Mouse (Mus musculus) thymus, postnatal 10 days (tissue): ENCODE data around the gene Foxo3.
A peak's percentile ranks its signal among the peaks of the same experiment; 100 is the strongest.

ENCODE experiments used
- DNase-seq, 2 experiments: peaks; one replicate each; pipeline ENCODE4 v3.0.0; 2021; ENCODE audit warnings: low spot score in 2 of 2

The Foxo3 gene

DNA sequence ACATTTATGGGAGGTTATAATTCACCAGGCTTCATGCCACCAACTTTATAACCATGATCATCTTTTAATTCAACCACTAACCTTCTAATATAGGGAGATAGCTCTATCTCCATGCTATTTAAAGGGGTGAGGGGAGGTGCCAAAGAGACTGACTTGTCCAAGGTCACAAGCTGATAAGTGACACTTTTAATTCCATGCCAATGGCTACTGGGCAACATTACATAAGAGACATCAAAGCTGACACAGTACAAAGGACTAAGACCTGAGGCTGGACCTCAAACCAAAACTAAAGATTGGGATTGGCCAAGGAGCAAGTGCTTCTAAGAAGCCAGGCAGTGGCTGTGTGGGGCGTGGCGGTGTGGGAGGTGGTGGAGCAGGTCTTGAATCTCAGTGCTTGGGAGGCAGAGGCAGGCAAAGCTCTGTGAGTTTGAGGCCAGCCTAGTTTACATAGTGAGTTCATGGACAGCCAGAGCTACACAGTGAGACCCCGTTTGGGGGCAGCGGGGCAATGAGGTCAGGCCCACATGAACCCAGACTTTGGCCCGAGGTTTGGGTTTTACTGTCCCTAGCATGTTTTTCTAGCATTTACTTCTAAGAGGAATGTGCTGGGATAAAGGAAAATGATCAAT is 46.0 kb downstream of the Foxo3 start:
- DNase-seq: no peak

GRCm38 (mm10) chr10:42227751-42228241 is 48.8 kb downstream of the Foxo3 start:
- no peak for DNase-seq

DNA sequence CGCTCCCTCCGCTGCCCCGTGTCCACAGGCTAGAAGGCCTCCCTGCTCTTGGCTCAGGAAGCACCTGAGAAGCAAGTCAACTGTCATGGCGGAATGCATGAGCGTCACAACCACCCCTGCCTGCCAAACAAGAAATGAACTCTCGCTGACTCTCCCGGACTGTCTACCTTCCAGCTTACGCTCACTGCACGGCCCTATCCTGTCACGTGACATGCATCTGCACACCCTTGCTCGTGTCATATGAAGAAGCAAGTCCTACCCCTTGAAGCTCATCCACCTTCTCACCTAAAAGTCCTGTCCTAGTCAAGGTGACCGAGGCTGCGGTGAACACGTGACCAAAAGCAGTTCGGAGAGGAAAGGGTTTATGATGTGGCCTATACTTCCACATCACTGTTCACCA is 50.4 kb downstream of the Foxo3 start:
- DNase-seq: no peak

GRCm38 (mm10) chr10:42225184-42225935 is 51.2 kb downstream of the Foxo3 start:
- no peak for DNase-seq

DNA sequence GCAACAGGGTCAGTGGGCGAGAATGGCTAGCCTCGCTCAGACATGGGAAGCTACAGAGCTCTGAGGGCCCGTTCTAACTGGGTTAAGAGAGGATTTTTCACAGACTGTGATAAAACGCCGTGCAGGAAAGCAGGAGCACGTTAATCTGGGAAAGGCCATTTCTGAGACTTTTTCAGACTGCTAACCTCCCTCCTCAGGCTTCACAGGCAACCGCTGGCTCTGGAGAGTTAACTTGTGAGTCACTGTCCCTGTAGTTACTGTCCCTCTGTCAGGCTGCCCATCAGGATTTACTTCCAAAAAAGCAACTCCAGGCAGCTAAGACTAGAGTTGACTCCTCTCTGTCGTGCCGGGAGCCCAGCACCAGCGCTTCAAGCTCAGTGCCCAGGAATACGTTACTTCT is 54.6 kb downstream of the Foxo3 start:
- DNase-seq: no peak

GRCm38 (mm10) chr10:42221136-42221891 is 55.2 kb downstream of the Foxo3 start:
- no peak for DNase-seq

GRCm38 (mm10) chr10:42220418-42220952 is 56.1 kb downstream of the Foxo3 start:
- DNase-seq: peak in 1 of 2 experiments; percentile 18

DNA sequence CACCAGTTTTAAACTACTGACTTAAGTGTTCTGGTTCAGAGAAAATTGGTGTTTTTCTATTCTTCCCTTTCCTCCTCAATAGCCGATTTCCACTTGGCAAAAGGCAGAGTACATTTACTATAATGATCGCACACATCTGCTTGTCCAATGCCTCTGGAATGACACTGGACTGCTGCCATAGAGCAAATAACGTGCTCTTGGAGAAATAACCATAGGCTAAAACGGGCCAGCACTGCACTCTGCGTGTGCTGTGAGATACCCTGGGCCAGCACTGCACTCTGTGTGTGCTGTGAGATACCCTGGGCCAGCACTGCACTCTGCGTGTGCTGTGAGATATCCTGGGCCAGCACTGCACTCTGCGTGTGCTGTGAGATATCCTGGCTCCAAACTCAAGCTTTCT is 65.1 kb downstream of the Foxo3 start:
- no peak for DNase-seq

GRCm38 (mm10) chr10:42210641-42211040 is 65.9 kb downstream of the Foxo3 start:
- DNase-seq: no peak

DNA sequence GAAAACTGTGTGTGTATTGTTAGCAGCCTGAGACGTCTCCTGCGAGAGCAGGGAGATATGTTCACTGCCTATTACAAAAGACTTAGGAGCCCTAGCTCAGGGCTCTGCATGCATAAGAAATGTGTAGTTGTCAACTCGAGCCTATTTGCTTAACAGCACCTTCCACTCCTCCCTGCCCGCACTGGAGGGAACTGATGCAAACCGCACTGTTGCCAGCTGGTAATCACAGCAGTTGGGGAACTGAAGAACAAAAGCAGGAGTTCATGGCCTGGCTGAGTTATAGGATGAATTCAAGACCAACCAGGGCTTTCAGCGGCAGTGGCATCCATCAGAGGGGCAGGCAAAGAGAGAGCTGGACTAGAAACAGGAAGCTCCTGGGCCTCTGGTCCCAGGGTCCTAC is 66.7 kb downstream of the Foxo3 start:
- no peak for DNase-seq

GRCm38 (mm10) chr10:42207612-42208011 is 68.9 kb downstream of the Foxo3 start:
- DNase-seq: no peak

- no peak for DNase-seq
Observed at GRCm38 (mm10) chr10:42204768-42205412, 71.7 kb downstream of the Foxo3 start.

DNA sequence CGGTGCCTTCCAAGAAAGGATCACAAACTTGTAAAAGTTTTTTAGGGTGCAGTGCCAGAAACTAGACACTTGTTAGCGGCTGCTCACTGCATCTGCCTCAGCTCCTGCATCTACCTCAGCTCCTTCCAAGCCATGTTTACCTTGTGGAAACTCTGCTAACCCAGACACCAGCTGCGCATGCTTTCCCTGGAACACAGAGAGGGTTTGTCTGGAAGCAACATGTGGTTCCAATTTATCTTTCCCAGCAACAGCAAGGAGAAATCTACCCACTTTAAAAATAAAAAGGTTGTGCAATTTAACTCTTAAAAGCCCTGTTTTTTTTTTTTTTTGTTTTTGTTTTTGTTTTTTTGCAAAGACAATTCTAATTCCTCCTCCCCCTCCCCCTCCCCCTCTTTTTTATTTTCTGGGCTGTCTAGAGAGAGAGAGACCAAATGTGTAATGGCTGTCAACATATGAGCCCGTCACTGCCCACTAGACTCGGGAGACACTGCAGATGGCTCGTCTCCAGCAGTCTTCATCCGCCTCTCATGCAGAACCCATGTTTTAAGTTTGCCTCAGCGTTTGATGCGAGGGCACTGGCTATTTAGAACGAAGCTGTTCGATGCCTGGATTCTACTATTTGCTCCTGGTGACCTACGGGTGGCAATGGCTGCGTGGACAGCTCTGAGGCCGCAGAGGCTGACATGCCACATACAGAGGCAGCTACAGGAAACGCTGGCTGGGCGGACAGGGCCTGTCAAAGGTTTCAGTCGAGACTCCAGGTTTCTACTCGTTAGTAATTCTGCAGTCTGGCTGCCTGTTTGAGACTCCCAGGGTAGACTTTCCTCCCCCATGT is 73.0 kb downstream of the Foxo3 start:
- no peak for DNase-seq

- no peak for DNase-seq
Observed at GRCm38 (mm10) chr10:42202561-42202960, 74.0 kb downstream of the Foxo3 start.

DNA sequence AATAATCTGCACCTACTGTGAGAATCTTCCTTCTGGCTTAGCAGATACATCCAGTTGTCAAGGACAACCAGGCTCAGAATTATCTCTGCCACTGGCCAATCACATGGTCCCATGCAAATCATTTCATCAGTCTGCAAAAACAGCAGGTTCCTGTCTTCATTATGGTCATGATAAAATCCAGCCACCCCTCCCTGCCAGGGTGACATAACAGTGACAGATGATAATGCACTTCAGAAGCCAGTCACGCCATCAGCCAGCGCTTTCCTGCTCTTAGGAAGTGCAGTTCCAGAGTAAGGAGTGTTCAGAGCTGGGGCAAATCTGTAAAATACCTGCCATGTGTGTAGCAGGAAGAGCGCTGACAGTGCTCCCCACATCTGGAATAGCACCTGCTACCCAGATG is 77.1 kb downstream of the Foxo3 start:
- DNase-seq: no peak

DNA sequence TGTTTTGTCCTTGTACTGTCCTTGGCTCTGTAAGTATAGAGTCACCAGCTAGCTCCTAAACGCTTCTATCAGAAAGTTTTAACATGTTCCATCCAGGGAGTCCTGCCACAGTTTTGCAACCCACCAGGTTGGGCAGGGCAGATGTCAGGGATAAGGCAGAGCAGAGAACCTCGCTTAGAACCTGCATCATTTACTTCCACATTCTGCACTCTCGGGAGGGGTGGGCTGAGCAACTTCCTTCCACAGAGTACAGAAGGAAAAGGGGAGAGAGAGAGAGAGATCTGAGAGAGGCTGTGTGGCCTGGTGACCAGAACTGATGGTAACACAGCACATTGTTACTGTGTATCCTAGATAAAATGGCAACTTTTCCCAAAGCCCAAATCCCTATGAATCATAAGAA is 77.9 kb downstream of the Foxo3 start:
- no peak for DNase-seq

DNA sequence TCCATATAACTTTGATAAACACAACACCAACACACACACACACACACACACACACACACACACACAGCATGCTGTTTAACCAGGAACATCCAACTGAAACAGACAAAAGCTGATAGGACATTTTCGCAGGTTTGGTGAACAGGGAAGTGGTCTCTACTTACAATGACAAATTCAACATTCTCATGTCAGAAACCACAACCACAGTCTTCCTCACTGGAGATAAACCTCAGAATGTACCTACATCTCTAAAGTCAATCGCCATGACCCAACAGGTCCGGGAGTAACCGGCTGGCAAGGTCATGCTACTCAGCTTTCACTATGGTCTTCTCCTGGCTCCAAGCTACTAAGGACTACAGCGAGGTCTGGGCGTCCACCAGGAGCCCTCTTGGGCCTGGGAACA is 81.8 kb downstream of the Foxo3 start:
- DNase-seq: no peak

- no peak for DNase-seq
Observed at GRCm38 (mm10) chr10:42193981-42194380, 82.6 kb downstream of the Foxo3 start.

DNA sequence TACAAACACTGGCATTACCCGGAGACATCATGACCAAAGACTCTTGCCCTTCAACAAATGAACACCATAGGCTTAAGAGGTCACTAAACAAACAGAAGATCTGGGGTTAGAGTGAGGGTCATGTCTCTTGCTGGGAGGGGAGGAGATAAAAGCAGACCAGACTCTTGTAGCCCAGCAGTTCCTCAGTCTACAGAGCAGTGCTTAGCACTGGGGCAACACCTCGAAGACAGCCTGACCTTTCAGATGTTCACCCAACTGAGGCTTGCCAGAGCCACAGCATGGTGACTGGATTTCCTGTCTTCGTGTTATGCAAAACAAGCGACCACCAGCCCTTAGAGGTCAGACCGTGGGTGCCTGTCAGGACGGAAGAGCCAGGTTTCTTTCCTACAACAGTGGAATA is 83.6 kb downstream of the Foxo3 start:
- no peak for DNase-seq

DNA sequence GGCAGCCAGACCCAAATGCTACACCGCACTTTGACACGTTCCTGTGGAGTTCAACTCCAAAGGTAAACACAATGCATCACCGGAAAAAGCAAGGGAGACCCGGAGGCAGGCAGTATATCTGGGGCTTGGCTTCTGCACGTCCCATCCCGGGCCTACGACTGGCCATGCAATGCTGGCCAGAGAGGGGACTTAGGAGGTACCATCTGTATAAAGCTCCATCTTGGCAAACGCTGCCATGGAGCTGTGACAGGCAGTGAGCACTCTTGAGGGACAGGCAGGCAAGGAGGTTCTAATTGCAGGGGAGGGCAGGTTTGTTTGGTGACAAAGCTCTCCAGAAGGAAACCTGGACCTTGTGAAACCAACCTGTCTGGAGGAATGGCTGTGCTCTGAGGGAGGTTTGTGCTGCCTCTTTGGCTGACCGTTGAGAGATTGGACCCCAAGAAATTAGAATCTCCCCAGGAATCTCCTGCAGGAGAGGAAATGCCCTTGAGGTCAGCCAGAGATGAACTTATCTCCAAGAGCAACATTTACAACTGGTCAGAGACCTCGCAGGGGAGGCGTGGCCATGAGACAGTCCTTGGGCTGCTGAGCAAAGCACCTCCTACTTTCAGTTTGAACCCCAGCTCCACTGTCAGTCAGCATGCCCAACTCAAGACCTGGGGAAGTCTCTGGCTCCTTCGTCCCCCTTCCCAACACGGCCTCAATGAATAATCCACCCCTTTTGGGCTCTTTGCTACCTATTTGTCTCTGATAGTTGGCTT is 86.7 kb downstream of the Foxo3 start:
- no peak for DNase-seq
